Mouse (Mus musculus): ENCODE measurements around the gene C1ra. TPM values are rescaled to one million over a fixed set of nuclear protein-coding genes. Genes with fewer than 3 reads are reported as not detected.

The C1ra gene
- polyA plus RNA-seq, 1 experiment from 2014 or later, result 0.26 TPM

DNA sequence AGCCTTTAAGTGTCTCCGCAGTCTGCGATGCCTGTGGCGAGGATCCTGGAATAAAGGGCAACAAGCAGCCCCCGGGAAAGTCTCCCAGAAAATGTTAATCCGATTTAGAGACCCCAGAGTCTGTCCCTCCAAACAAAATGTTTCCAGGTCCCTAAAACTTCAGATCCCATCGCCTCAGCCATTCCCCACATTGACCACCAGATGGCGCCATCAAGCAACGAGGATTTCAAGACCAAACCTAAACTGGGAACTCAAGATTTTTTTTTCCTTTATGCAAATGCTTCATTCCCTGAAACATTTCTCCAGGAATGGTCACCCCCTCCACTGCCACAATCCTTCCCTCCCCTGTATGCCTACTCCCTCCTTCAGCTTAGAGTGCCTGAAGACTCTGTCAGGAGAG, 57.8 kb downstream of the C1ra start, which contains the start of gene C1rb:
C1rb (plus strand) TSS at position 269 of the 400 bp plus-strand sequence.
- Histone ChIP-seq H3K27ac (no peak within 1 kb of the TSS), H3K4me1 (no peaks in the 10 kb centered on the region), H3K27me3 (ENCODE audit: low read depth, poor library complexity, severe bottlenecking) (no peaks in the 10 kb centered on the region), H3K36me3 (no peaks in the 10 kb centered on the region), H3K9me3 (replicated peaks) (no peaks in the 10 kb centered on the region), H3K4me3 (no peak within 1 kb of the TSS)
- WGBS, result 5% methylated on average over 8 of the region's 8 CpGs
- DNase-seq (ENCODE audit: low spot score), result peak; percentile 82

Other genes starting within 250 kb of the C1ra start
- not detected in 2 replicates for gene Cd163, start 207.7 kb upstream of the C1ra start, polyA plus RNA-seq (2016; fragmentation: Nextera tagmentation; extraction: Ambion mirVana)
- gene Pex5, start 97.3 kb upstream of the C1ra start, polyA plus RNA-seq (2016; fragmentation: Nextera tagmentation; extraction: Ambion mirVana), result 38.0 and 41.4 TPM in 2 replicates
- 2.1 and 5.4 TPM in 2 replicates for gene Clstn3, start 47.6 kb upstream of the C1ra start, polyA plus RNA-seq (2016; fragmentation: Nextera tagmentation; extraction: Ambion mirVana)
- gene C1rl, start 19.3 kb upstream of the C1ra start, polyA plus RNA-seq (2016; fragmentation: Nextera tagmentation; extraction: Ambion mirVana), result 0.69 and 0.84 TPM in 2 replicates
- 0.13 and 0.73 TPM in 2 replicates for gene C1s1, start 30.0 kb downstream of the C1ra start, polyA plus RNA-seq (2016; fragmentation: Nextera tagmentation; extraction: Ambion mirVana)
- not detected in 2 replicates for gene C1rb, start 57.9 kb downstream of the C1ra start, polyA plus RNA-seq (2016; fragmentation: Nextera tagmentation; extraction: Ambion mirVana)
- not detected in 2 replicates for gene C1s2, start 123.7 kb downstream of the C1ra start, polyA plus RNA-seq (2016; fragmentation: Nextera tagmentation; extraction: Ambion mirVana)
- 37.3 and 45.7 TPM in 2 replicates for gene Lpcat3, start 150.6 kb downstream of the C1ra start, polyA plus RNA-seq (2016; fragmentation: Nextera tagmentation; extraction: Ambion mirVana)
- gene Emg1, start 199.8 kb downstream of the C1ra start, polyA plus RNA-seq (2016; fragmentation: Nextera tagmentation; extraction: Ambion mirVana), result 254 and 298 TPM in 2 replicates
- 501 and 622 TPM in 2 replicates for gene Phb2, start 199.9 kb downstream of the C1ra start, polyA plus RNA-seq (2016; fragmentation: Nextera tagmentation; extraction: Ambion mirVana)
- gene Ptpn6, start 226.3 kb downstream of the C1ra start, polyA plus RNA-seq (2016; fragmentation: Nextera tagmentation; extraction: Ambion mirVana), result 6.2 and 7.6 TPM in 2 replicates
- gene Grcc10, start 229.0 kb downstream of the C1ra start, polyA plus RNA-seq (2016; fragmentation: Nextera tagmentation; extraction: Ambion mirVana), result 384 and 460 TPM in 2 replicates
- gene Gm45234, start 243.6 kb downstream of the C1ra start, polyA plus RNA-seq (2016; fragmentation: Nextera tagmentation; extraction: Ambion mirVana), result not detected in 2 replicates
- 12.9 and 14.8 TPM in 2 replicates for gene Atn1, start 244.1 kb downstream of the C1ra start, polyA plus RNA-seq (2016; fragmentation: Nextera tagmentation; extraction: Ambion mirVana)